Mouse (Mus musculus) heart, embryonic 14.5 days (tissue): Measurements from ENCODE around the gene Ush1g. TPM values are rescaled to one million over a fixed set of nuclear protein-coding genes. Genes with fewer than 3 reads are reported as not detected.
A peak's percentile ranks its signal among the peaks of the same experiment; 100 is the strongest.

Experiments
- ATAC-seq: fragments of 200-750 bp; cut with Nextera tagmentation; 2 replicates; pipeline ENCODE4 v1.8.0; 2017; ENCODE audit warnings: low read depth, moderate TSS enrichment; ENCODE audit not compliant: insufficient number of reproducible peaks, insufficient read depth, low FRiP score
- H3K27ac ChIP-seq, 2 experiments: fragments of 200-500 bp in 1 of 2; fragments of 300-500 bp in 1 of 2; sonication (generic) in 1 of 2; replicated peaks in 1 of 2; 2 replicates each; pipeline ENCODE4 v1.5.1; 2012 to 2014; ENCODE audit warnings: low read depth in 2 of 2, low read length in 2 of 2, control low read depth in 1 of 2, mild to moderate bottlenecking in 1 of 2, mixed read lengths in 1 of 2; ENCODE audit not compliant: control insufficient read depth in 1 of 2, insufficient read depth in 1 of 2
- H3K27me3 ChIP-seq: fragments of 300-500 bp; sonication (generic); 2 replicates; pipeline ENCODE4 v1.6.1; 2014; ENCODE audit warnings: mild to moderate bottlenecking, low read length, control low read depth; ENCODE audit not compliant: control insufficient read depth, insufficient read depth
- H3K36me3 ChIP-seq: fragments of 300-500 bp; sonication (generic); 2 replicates; pipeline ENCODE4 v1.6.1; 2014; ENCODE audit warnings: mild to moderate bottlenecking, control low read depth, low read length, mixed read lengths; ENCODE audit not compliant: control insufficient read depth, insufficient read depth
- H3K4me1 ChIP-seq, 2 experiments: fragments of 200-500 bp in 1 of 2; fragments of 300-500 bp in 1 of 2; sonication (generic) in 1 of 2; 2 replicates each; pipeline ENCODE4 v1.6.1; 2012 to 2014; ENCODE audit warnings: low read length in 2 of 2, control low read depth in 1 of 2, mixed read lengths in 1 of 2; ENCODE audit not compliant: control insufficient read depth in 2 of 2, insufficient read depth in 2 of 2
- H3K4me2 ChIP-seq: fragments of 300-500 bp; sonication (generic); 2 replicates; pipeline ENCODE4 v1.6.1; 2014; ENCODE audit warnings: mild to moderate bottlenecking, low read length
- H3K4me3 ChIP-seq, 2 experiments: fragments of 200-500 bp in 1 of 2; fragments of 300-500 bp in 1 of 2; sonication (generic) in 1 of 2; 2 replicates each; pipeline ENCODE4 v1.5.1; 2012 to 2014; ENCODE audit warnings: low read length in 2 of 2, mild to moderate bottlenecking in 2 of 2, control low read depth in 1 of 2, low read depth in 1 of 2, moderate library complexity in 1 of 2; ENCODE audit not compliant: control insufficient read depth in 1 of 2, insufficient read depth in 1 of 2
- H3K9ac ChIP-seq: fragments of 300-500 bp; sonication (generic); 2 replicates; pipeline ENCODE4 v1.6.1; 2014; ENCODE audit warnings: mild to moderate bottlenecking, low read length
- H3K9me3 ChIP-seq: fragments of 300-500 bp; sonication (generic); 2 replicates; pipeline ENCODE4 v1.6.1; 2016; ENCODE audit warnings: low read length, control low read depth; ENCODE audit not compliant: control insufficient read depth
- WGBS: fragments of 180-500 bp; shearing (Covaris S2); extraction: QIAGEN DNeasy Blood & Tissue Kit; methylation state at CpG from one replicate; pipeline ENCODE4 v1.1.7; 2014; 5-methylcytosine and 5-hydroxymethylcytosine counted together
- polyA plus RNA-seq: library from polyadenylated mRNA; unstranded; fragments of >200 nt; fragmentation: Nextera tagmentation; extraction: Ambion mirVana; gene quantifications from 2 replicates; pipeline ENCODE4 v1.2.1, GENCODE M21; 2014

Gene Ush1g
- polyA plus RNA-seq, 1 experiment from 2014 or later = 0.05 TPM

- no peak overlapping the region for H3K4me3 ChIP-seq
- H3K4me1 ChIP-seq = no peaks in the 10 kb centered on the region
- H3K27ac ChIP-seq = no peak overlapping the region
- H3K27me3 ChIP-seq = peaks cover 71% of the 10 kb centered on the region
- 66% methylated on average over 15 of the region's 15 CpGs for WGBS
- no peak overlapping the region for H3K9ac ChIP-seq
- ATAC-seq = no peak
- H3K36me3 ChIP-seq = no peaks in the 10 kb centered on the region
- H3K4me2 ChIP-seq = no peak overlapping the region
- H3K9me3 ChIP-seq = no peaks in the 10 kb centered on the region
Measured at GRCm38 (mm10) chr11:115329339-115329738, 7.5 kb upstream of the Ush1g start.

GRCm38 (mm10) chr11:115326730-115327129 is 4.9 kb upstream of the Ush1g start:
- Histone ChIP-seq H3K4me2 (no peak overlapping the region), H3K36me3 (no peaks in the 10 kb centered on the region), H3K4me3 (no peak overlapping the region), H3K27ac (no peak overlapping the region), H3K27me3 (peaks cover 71% of the 10 kb centered on the region), H3K9me3 (no peaks in the 10 kb centered on the region), H3K9ac (no peak overlapping the region), H3K4me1 (no peaks in the 10 kb centered on the region)
- 68% methylated on average over 7 of the region's 7 CpGs for WGBS
- ATAC-seq = no peak

GRCm38 (mm10) chr11:115323354-115323753 is 1.5 kb upstream of the Ush1g start:
- no peak overlapping the region for H3K9ac ChIP-seq
- H3K27ac ChIP-seq = no peak overlapping the region
- no peak overlapping the region for H3K4me2 ChIP-seq
- no peak for ATAC-seq
- no peak overlapping the region for H3K4me3 ChIP-seq
- H3K9me3 ChIP-seq = no peaks in the 10 kb centered on the region
- H3K4me1 ChIP-seq = no peaks in the 10 kb centered on the region; a peak in 1 of 4 replicates
- WGBS = 16% methylated on average over 32 of the region's 32 CpGs
- H3K27me3 ChIP-seq = peaks cover 81% of the 10 kb centered on the region
- no peaks in the 10 kb centered on the region for H3K36me3 ChIP-seq

GRCm38 (mm10) chr11:115319704-115320383 is 2.0 kb downstream of the Ush1g start:
- WGBS = 5% methylated on average over 18 of the region's 18 CpGs
- Histone ChIP-seq H3K4me1 (no peaks in the 10 kb centered on the region; a peak in 1 of 4 replicates), H3K4me2 (no peak overlapping the region), H3K9ac (no peak overlapping the region), H3K36me3 (no peaks in the 10 kb centered on the region), H3K27me3 (peaks cover 100% of the 10 kb centered on the region), H3K4me3 (no peak overlapping the region), H3K27ac (no peak overlapping the region), H3K9me3 (no peaks in the 10 kb centered on the region)
- no peak for ATAC-seq

- Histone ChIP-seq H3K36me3 (no peaks in the 10 kb centered on the region), H3K4me1 (no peaks in the 10 kb centered on the region; a peak in 1 of 4 replicates), H3K9ac (no peak overlapping the region), H3K9me3 (no peaks in the 10 kb centered on the region), H3K4me3 (no peak overlapping the region), H3K27me3 (peaks cover 97% of the 10 kb centered on the region), H3K4me2 (0 out of 2 replicates have a peak overlapping the region, but pooled peaks have one; percentile 1), H3K27ac (no peak overlapping the region)
- no peak for ATAC-seq
- 6% methylated on average over 63 of the region's 63 CpGs for WGBS
Measured at GRCm38 (mm10) chr11:115318245-115319027, 3.4 kb downstream of the Ush1g start.

GRCm38 (mm10) chr11:115317204-115317603 is 4.6 kb downstream of the Ush1g start:
- H3K27ac ChIP-seq = no peak overlapping the region
- H3K27me3 ChIP-seq = peaks cover 93% of the 10 kb centered on the region
- H3K4me2 ChIP-seq = no peak overlapping the region
- no peak overlapping the region for H3K4me3 ChIP-seq
- H3K36me3 ChIP-seq = no peaks in the 10 kb centered on the region
- 55% methylated on average over 7 of the region's 7 CpGs for WGBS
- no peaks in the 10 kb centered on the region for H3K9me3 ChIP-seq
- ATAC-seq = no peak
- no peaks in the 10 kb centered on the region; a peak in 1 of 4 replicates for H3K4me1 ChIP-seq
- no peak overlapping the region for H3K9ac ChIP-seq

GRCm38 (mm10) chr11:115314249-115314648 is 7.6 kb downstream of the Ush1g start:
- H3K9ac ChIP-seq = no peak overlapping the region
- no peak overlapping the region for H3K4me3 ChIP-seq
- H3K4me1 ChIP-seq = peaks cover 0 to 4% of the 10 kb centered on the region in 2 experiments; a peak in 2 of 4 replicates
- H3K27ac ChIP-seq = no peak overlapping the region
- no peak for ATAC-seq
- no peaks in the 10 kb centered on the region for H3K36me3 ChIP-seq
- 35% methylated on average over 2 of the region's 2 CpGs for WGBS
- no peaks in the 10 kb centered on the region for H3K9me3 ChIP-seq
- no peak overlapping the region for H3K4me2 ChIP-seq
- peaks cover 66% of the 10 kb centered on the region for H3K27me3 ChIP-seq
